Mouse (Mus musculus) forebrain, postnatal 0 days (tissue): ENCODE data around the gene Samd14. TPM values are rescaled to one million over a fixed set of nuclear protein-coding genes. Genes with fewer than 3 reads are reported as not detected.
A peak's percentile ranks its signal among the peaks of the same experiment; 100 is the strongest.

Experiments
- ATAC-seq: fragments of 200-750 bp; cut with Nextera tagmentation; 2 replicates; pipeline ENCODE4 v1.8.0; 2017; ENCODE audit warnings: mild to moderate bottlenecking, moderate library complexity
- DNase-seq: peaks from one replicate; pipeline ENCODE4 v3.0.0-alpha.2; 2015
- H3K27ac ChIP-seq: fragments of 300-500 bp; sonication (generic); 2 replicates; pipeline ENCODE4 v1.5.1; 2014; ENCODE audit warnings: low read depth, mild to moderate bottlenecking, antibody characterized with exemption, low read length, moderate library complexity, mixed read lengths
- H3K27me3 ChIP-seq: fragments of 300-500 bp; sonication (generic); 2 replicates; pipeline ENCODE4 v1.6.1; 2014; ENCODE audit warnings: mild to moderate bottlenecking, low read length, mixed read lengths; ENCODE audit not compliant: insufficient read depth
- H3K36me3 ChIP-seq: fragments of 300-500 bp; sonication (generic); 2 replicates; pipeline ENCODE4 v1.6.1; 2014; ENCODE audit warnings: mild to moderate bottlenecking, moderate library complexity; ENCODE audit not compliant: insufficient read depth
- H3K4me1 ChIP-seq: fragments of 300-500 bp; sonication (generic); 2 replicates; pipeline ENCODE4 v1.6.1; 2014; ENCODE audit warnings: antibody characterized with exemption; ENCODE audit not compliant: insufficient read depth
- H3K4me2 ChIP-seq: fragments of 300-500 bp; sonication (generic); 2 replicates; pipeline ENCODE4 v1.6.1; 2014; ENCODE audit warnings: low read depth, mild to moderate bottlenecking, moderate library complexity
- H3K4me3 ChIP-seq: fragments of 300-500 bp; sonication (generic); 2 replicates; pipeline ENCODE4 v1.5.1; 2014; ENCODE audit warnings: low read depth, low read length, mixed read lengths
- H3K9ac ChIP-seq: fragments of 300-500 bp; sonication (generic); 2 replicates; pipeline ENCODE4 v1.6.1; 2014; ENCODE audit warnings: mild to moderate bottlenecking
- H3K9me3 ChIP-seq: fragments of 300-500 bp; sonication (generic); 2 replicates; pipeline ENCODE4 v1.6.1; 2016; ENCODE audit warnings: low read length
- CTCF ChIP-seq: sonication (generic); IDR thresholded peaks from 2 replicates; pipeline ENCODE4 v1.5.1; 2016; ENCODE audit warnings: antibody characterized with exemption, control low read depth, low read depth
- WGBS: fragments of 180-500 bp; shearing (Covaris S2); extraction: QIAGEN DNeasy Blood & Tissue Kit; methylation state at CpG from one replicate; pipeline ENCODE4 v1.1.7; 2014; 5-methylcytosine and 5-hydroxymethylcytosine counted together
- polyA plus RNA-seq: library from polyadenylated mRNA; unstranded; fragments of >200 nt; fragmentation: Nextera tagmentation; extraction: Ambion mirVana; gene quantifications from 2 replicates; pipeline ENCODE4 v1.2.1, GENCODE M21; 2015
- total RNA-seq: library from RNA; depleted of rRNA; stranded (reverse); fragments of >200 nt; gene quantifications from 2 replicates; pipeline ENCODE4 v1.2.3, GENCODE M21; 2014

The Samd14 gene
- total and polyA plus RNA-seq, 2 experiments from 2014 or later, result 130 to 150 TPM

DNA sequence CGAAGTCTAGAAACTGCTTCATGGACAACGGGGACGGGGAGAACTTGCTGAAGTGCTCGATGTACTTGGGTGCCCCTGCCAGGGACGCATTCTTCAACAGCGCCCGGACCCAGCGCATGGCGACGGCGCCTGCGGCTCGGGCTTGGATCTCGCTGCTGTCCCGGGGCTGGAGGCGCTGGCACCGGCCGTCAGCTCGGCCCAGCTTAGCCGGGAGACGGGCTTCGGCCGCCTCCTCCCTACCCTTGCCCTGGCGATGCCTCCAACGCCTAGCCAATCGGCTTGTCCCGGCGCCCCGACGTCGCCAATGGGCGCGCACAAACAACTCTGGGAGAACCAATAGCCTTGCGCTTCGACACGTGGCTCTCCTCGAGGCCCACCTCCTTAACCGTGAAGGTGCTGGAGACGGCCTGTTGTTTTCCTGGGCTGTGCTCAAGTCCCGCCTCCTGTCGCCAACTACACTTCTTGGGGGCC lies 31.5 kb downstream of the Samd14 start, which contains the start of gene Pdk2:
Pdk2 (minus strand) TSS at position 216 of the 471 bp plus-strand sequence.
- H3K4me1 ChIP-seq, result peaks cover 11% of the 10 kb centered on the region; the same call in 1 of the 2 replicates
- under 1% methylated on average over 41 of the region's 41 CpGs for WGBS
- peak; percentile 97 for DNase-seq
- H3K36me3 ChIP-seq, result 0 out of 2 replicates have a peak, but pooled peaks cover 4% of the 10 kb centered on the region
- peak within 1 kb of the TSS; percentile 62 for H3K4me3 ChIP-seq
- peak within 1 kb of the TSS; percentile 67 for H3K4me2 ChIP-seq
- ATAC-seq, result peak; percentile 98
- H3K9me3 ChIP-seq, result no peaks in the 10 kb centered on the region
- no peak for TF ChIP-seq CTCF
- no peak within 1 kb of the TSS; the same call in 1 of the 2 replicates for H3K27ac ChIP-seq
- H3K9ac ChIP-seq, result peak within 1 kb of the TSS; percentile 60
- no peaks in the 10 kb centered on the region for H3K27me3 ChIP-seq

DNA sequence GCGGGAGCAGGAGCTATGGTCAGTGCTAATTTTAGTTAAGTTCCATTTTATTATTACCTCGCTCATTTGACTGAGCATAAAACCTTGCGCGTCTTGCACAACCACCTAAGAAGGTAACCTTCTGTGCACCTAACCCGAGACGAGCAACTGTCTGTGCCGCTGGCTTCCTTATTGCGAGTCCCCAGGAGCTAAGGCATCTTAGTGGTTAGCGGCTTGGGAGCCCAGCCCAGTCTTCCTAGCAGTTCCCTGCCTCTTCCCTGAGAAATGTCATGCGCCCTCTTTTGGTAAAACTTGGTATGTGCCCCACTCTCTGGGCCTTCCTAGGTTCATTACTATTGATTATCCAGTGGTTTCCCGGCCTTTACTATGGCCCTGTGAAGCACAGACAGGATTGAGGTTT lies 32.4 kb downstream of the Samd14 start:
- no peak overlapping the region; the same call in 1 of the 2 replicates for H3K27ac ChIP-seq

DNA sequence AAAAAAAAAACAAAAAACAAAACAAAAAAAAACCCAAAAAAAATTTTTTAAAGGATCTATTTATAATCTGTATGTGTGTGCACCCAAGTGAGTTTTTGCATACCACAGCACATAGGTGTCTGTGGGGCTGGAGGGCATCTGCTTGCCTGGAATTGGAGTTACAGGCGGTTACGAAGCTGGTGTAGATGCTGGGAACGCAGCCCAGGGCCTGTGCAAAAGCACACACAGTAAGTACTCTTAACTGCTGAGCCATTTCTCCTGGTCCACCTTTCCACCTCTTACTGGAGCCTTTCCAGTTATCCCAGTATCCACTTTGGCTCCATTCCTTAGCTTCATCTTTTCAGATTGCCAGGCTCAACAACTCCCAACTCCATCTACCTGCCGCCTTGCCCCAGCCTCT lies 33.4 kb downstream of the Samd14 start:
- Histone ChIP-seq H3K4me1 (peaks cover 11% of the 10 kb centered on the region; the same call in 1 of the 2 replicates), H3K9ac (no peak overlapping the region), H3K36me3 (0 out of 2 replicates have a peak, but pooled peaks cover 4% of the 10 kb centered on the region), H3K27me3 (no peaks in the 10 kb centered on the region), H3K4me2 (no peak overlapping the region), H3K27ac (no peak overlapping the region), H3K9me3 (no peaks in the 10 kb centered on the region), H3K4me3 (no peak overlapping the region)
- WGBS, result 82% methylated on average over 4 of the region's 4 CpGs
- DNase-seq (no peak), ATAC-seq (no peak)
- TF ChIP-seq CTCF, result no peak

More for the DNA sequence above, 32.4 kb downstream of the Samd14 start:
- peak; percentile 33; the same call in 1 of the 2 replicates for ATAC-seq
- no peaks in the 10 kb centered on the region for H3K27me3 ChIP-seq
- H3K4me3 ChIP-seq, result peak overlapping the region; percentile 62
- peaks cover 11% of the 10 kb centered on the region; the same call in 1 of the 2 replicates for H3K4me1 ChIP-seq
- peak overlapping the region; percentile 11; the same call in 1 of the 2 replicates for H3K9ac ChIP-seq
- peak; percentile 81 for TF ChIP-seq CTCF
- H3K4me2 ChIP-seq, result peak overlapping the region; percentile 67
- no peaks in the 10 kb centered on the region for H3K9me3 ChIP-seq
- DNase-seq, result peak; percentile 89
- 0 out of 2 replicates have a peak, but pooled peaks cover 4% of the 10 kb centered on the region for H3K36me3 ChIP-seq
- WGBS, result under 1% methylated on average over 11 of the region's 11 CpGs

DNA sequence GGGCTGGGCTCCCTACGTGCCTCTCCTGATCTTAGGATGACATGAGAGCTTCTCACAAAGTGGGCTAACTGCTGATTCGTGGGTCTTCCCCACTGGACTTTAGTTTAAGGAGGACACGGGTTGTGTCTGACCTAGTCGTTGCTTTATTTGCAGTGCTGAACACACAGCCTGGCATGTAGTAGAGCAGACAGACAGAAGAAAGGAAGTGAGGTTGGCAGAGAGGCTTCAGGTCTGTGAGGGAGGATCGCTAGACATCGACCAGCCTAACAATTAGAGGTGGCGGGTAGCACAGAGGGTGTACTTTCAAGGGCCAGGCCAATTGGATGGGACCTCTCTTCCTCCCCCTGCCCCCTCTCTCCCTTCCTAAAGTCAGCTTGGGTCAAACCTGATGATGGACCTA lies 33.9 kb downstream of the Samd14 start:
- TF ChIP-seq CTCF, result no peak
- ATAC-seq, result no peak

DNA sequence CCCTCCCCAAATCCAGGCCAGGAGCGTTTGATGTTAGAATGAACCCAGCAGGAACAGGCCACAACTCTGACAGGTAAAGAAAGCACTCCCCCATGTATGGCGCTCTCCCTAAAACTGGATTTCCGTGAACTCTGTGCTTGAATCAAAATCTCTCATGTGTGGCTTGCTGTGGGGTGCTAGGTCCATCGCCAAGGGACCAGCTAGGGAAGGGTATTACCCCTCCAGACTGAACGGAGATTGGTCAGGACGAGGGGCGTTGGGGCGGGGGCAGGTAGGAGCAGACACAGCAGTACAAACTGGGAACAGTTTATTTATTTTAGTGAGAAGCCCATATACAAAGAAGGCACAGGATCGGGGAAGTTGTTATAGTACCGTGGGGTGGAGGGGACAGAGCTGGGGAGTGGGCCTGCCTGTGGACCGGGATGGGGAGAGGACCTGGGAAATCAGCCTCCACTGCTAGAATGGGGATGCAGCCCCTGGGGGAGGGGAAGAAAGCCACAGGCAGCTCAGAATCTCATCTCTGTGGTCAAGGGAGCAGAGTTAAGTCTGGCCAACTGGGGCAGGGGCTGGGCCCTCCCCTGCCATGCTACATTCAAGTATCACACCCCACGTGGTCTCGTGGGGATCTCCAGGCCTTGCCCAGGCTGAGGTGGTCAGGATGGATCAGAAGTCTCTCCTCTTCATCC lies 34.6 kb downstream of the Samd14 start:
- Histone ChIP-seq H3K4me2 (no peak overlapping the region), H3K27me3 (no peaks in the 10 kb centered on the region), H3K9ac (no peak overlapping the region), H3K4me3 (no peak overlapping the region), H3K36me3 (0 out of 2 replicates have a peak, but pooled peaks cover 4% of the 10 kb centered on the region), H3K4me1 (peaks cover 11% of the 10 kb centered on the region; the same call in 1 of the 2 replicates), H3K27ac (no peak overlapping the region), H3K9me3 (no peaks in the 10 kb centered on the region)
- no peak for ATAC-seq
- no peak for TF ChIP-seq CTCF
- 56% methylated on average over 13 of the region's 13 CpGs for WGBS
- DNase-seq, result no peak

More for the DNA sequence above, 33.9 kb downstream of the Samd14 start:
- Histone ChIP-seq H3K36me3 (0 out of 2 replicates have a peak, but pooled peaks cover 4% of the 10 kb centered on the region), H3K27me3 (no peaks in the 10 kb centered on the region), H3K9me3 (no peaks in the 10 kb centered on the region), H3K4me2 (no peak overlapping the region), H3K4me1 (peaks cover 11% of the 10 kb centered on the region; the same call in 1 of the 2 replicates), H3K9ac (no peak overlapping the region), H3K27ac (no peak overlapping the region), H3K4me3 (no peak overlapping the region)
- 63% methylated on average over 7 of the region's 7 CpGs for WGBS
- no peak for DNase-seq

DNA sequence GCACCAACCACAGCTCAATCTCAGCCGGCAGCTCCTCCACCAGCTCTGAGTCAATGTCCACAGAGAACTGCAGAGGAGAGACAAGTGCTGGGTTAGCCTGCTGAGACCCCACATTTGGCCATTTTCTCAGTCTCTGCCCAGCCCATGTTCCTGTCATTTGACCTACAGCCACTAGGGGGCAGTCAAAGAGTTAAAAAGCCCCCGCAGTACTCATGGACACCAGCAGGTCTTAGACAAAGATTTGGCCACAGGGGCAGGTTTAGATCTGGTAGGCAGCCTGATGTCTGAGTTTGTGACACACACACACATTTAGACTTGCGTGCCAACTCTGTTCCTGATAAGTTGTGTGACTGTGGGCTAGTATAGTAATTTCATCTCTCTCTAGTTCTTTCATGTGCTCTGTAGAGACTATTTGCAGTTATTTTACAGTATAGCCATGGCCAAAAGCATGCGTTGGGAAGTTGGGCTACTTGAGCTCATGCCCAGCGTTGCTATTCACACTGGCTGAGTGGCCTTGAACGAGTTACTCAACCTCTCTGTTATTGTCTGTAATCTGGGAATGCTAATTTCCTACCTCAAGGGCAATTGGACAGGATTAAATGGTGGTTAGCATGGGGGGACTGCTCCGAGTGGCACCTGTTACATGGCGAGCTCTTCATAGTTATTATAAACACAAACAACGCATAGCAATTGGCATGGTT lies 37.5 kb downstream of the Samd14 start:
- Histone ChIP-seq H3K4me1 (no peaks in the 10 kb centered on the region), H3K9me3 (no peaks in the 10 kb centered on the region), H3K4me2 (no peak overlapping the region), H3K27me3 (no peaks in the 10 kb centered on the region), H3K27ac (no peak overlapping the region), H3K9ac (no peak overlapping the region), H3K36me3 (peaks cover 11% of the 10 kb centered on the region; the same call in 1 of the 2 replicates), H3K4me3 (no peak overlapping the region)
- DNase-seq (peak; percentile 76), ATAC-seq (peak; percentile 71)
- WGBS, result 49% methylated on average over 9 of the region's 9 CpGs
- peak; percentile 95 for TF ChIP-seq CTCF

DNA sequence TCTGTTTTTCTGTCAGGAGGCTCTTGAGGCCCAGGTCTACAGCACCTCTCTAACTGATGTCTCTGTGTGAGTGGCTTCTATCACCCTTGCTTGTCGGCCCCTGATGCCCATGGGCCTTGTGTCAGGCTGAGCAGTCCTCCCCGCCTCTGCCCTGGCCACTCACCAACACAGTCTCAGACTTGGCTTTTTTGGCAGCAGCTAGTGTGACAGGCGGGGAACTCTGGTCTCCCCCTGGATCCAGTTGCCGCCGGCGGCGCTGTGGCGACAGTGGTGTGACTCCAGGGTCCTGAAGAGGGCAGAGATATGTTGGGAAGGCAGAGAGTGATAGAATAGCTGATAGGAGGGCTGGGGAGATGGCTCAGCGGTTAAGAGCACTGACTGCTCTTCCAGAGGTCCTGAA lies 43.4 kb downstream of the Samd14 start:
- no peak overlapping the region for H3K4me3 ChIP-seq
- no peak overlapping the region for H3K9ac ChIP-seq
- H3K4me2 ChIP-seq, result no peak overlapping the region
- no peak overlapping the region for H3K27ac ChIP-seq
- H3K27me3 ChIP-seq, result no peaks in the 10 kb centered on the region
- TF ChIP-seq CTCF, result no peak
- no peaks in the 10 kb centered on the region for H3K4me1 ChIP-seq
- no peak for ATAC-seq
- DNase-seq, result no peak
- 78% methylated on average over 9 of the region's 9 CpGs for WGBS
- no peaks in the 10 kb centered on the region for H3K9me3 ChIP-seq
- peaks cover 18% of the 10 kb centered on the region; the same call in 1 of the 2 replicates for H3K36me3 ChIP-seq
